Mouse (Mus musculus): ENCODE measurements at regions not wholly inside any gene's neighbourhood (a gene's known extent, or its start where the extent isn't known, plus 50 kb on each side); places are given as distances from the start of the nearest gene placed in this dataset.

DNA sequence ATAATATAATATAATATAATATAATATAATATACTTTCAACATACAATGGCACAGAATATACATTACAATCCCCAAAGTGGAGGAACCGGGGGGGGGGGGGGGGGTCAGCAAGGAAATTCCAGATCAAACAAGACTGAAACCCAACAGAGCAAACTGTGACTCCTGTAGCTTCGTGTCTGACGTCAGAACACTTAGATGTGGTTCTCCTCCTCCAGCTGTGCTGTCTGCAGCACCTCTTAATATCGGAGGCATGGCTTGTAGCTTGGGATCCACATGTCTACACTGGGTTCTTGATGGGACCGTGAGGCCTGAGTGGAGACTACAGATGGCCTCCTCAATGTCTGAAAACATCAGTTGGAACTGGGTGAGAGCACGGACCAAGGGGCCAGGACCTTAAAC, 390.3 kb upstream of the Tbx3 start:
- ATAC-seq (replicated peaks; ENCODE audit: poor library complexity), result no peak

DNA sequence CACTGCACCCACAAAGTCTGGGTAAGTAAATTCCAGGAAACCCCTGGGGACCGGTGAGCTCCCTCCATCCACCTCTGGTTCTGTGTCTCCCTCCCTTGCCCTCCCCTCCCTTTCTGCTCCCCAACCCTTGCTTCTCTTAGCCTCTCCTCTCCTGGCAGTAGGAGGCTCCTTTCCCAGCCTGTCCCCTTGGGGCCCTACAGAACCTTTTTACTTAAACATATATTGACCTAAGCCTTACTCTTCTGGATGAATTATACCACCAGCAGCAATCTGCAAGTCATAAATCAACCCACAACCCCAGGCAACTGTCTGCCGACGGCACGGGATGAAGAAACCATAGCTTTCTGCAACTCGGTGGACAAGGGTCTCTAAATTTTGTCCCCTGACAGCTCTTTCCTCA, 380.7 kb upstream of the Tbx3 start:
- ATAC-seq (replicated peaks; ENCODE audit: poor library complexity), result no peak

DNA sequence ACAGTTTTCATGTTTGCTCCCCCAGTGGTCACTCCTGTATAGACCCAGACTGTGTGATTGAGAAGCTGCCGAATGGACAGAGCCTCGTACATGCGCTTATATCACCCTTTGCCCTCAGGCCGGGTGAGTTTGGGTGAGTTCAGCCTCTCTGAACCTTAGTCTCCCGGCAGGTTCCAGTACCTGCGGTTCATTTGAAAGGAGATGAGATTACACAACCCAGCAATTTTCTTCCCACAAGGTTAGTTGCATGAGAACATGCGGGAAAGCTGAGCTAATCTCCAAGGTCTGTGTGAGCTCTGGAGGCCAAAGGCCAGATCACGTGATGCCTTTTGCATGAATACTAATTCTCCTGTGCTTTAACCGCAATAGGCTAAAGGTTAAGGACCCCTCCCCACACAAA, 378.1 kb upstream of the Tbx3 start:
- no peak for ATAC-seq (replicated peaks; ENCODE audit: poor library complexity)

DNA sequence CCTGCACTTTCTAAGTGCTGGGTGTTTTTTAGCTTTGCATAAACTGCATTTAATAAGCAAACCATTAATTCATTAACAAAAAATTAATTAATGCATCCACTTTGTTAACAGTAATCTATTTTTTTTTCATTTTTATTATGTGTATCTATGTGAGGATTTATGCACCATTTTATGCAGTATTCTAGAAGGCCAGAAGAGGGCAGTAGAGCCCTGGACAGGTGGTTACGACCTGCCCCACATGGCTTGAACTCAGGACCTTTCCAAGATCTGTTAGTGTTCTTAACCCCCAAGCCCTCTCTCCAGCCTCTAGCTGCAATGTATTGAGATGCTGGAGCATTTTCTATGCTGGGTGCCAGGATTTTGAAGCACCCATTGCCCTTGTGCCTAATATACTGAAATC, 377.6 kb upstream of the Tbx3 start:
- no peak for ATAC-seq (replicated peaks; ENCODE audit: poor library complexity)

DNA sequence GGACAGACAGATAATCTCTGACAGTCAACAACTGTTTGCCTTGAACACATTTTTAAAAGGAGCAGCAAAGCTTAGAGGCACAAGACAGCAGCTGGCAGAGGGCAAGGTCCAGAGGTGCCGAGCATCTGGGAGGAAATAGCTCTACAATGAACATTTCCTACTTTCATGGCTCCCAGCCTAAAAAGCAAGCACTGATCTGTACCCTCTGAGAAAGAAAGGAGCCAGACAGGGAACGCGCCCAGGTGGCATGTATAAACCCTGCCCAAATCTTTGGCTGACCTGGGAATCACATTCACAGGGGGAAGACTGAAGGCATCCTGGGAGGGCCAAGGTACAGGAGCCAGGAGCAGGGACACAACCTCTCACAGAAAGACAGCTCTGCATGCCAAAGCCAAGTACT, 371.2 kb upstream of the Tbx3 start:
- ATAC-seq (replicated peaks; ENCODE audit: poor library complexity), result no peak

DNA sequence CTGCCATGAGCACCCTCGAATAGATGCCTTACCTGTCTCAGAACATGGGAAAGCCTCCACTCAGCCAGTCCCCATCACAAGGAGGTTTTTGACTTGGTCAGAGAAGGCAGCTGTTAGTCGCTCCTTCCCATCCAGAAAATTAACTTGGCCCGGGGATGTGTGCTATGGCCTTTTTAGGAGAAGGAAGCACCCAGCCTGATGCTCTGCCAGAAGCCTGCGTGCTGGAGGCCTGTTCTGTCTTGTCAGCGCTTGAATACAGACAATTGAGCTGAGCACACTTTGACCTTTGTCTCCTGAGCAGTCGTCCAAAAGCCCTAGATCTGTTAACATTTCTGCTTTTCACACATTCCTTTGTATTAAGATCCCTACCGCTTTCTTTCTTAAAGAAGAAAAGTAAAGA, 370.4 kb upstream of the Tbx3 start:
- no peak for ATAC-seq (replicated peaks; ENCODE audit: poor library complexity)

DNA sequence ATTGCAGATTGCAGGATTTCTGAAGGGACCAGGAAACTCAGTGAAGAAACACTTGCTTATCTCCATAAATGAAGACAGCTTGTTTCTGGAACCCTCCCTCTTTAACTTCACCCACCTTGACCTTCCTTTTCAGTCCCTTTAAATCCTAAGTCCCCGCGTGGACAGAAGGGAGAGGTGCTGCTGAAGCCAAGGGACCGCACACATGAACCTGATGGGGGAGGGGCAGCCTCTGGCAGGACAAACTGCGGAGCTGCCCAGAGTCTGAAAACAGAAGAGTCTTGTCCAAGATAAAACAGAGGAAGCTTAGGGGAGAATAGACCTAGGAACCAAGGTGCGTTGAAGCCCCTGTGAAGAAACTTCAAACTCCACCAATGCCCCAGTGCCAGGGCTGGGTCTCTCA, 368.9 kb upstream of the Tbx3 start:
- ATAC-seq (replicated peaks; ENCODE audit: poor library complexity), result no peak

DNA sequence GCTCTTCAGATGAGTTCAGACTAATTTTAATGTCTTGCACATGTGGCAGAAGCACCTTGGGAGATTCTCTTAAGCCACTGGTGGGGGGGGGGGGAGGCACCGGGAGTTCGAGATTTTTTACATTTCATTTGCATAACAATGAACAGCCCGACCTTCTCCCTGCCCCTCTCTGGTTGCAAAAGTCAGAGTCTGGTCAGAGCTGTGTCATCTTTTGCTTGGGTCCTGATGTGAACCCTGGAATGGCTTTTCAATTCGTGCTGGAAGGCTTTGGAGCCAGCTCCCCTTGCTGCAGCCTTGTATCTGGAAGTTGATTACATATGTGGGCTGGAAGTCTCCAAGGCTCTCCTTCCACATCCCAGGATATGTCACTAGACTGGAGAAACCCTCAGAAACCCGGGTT, 365.7 kb upstream of the Tbx3 start:
- no peak for ATAC-seq (replicated peaks; ENCODE audit: poor library complexity)

DNA sequence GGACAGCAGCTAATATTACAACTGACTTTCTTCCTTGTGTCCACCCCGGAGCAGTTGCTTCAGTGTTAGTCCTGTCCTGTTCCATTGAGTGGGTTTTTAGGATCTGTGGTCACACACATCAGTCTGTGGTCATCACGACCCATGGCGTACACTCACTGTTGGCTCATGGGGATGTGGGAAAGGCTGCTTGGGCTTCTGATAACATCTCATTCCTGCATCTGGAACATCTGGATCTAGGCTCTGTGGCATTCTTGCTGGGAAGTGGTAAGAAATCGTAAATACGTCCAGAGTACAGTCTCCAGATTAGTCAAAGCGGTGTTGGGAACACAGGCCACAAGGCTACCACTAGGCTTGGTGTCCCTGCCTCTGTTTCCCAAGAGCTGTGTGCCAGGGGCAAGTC, 362.7 kb upstream of the Tbx3 start:
- ATAC-seq (replicated peaks; ENCODE audit: poor library complexity), result no peak

DNA sequence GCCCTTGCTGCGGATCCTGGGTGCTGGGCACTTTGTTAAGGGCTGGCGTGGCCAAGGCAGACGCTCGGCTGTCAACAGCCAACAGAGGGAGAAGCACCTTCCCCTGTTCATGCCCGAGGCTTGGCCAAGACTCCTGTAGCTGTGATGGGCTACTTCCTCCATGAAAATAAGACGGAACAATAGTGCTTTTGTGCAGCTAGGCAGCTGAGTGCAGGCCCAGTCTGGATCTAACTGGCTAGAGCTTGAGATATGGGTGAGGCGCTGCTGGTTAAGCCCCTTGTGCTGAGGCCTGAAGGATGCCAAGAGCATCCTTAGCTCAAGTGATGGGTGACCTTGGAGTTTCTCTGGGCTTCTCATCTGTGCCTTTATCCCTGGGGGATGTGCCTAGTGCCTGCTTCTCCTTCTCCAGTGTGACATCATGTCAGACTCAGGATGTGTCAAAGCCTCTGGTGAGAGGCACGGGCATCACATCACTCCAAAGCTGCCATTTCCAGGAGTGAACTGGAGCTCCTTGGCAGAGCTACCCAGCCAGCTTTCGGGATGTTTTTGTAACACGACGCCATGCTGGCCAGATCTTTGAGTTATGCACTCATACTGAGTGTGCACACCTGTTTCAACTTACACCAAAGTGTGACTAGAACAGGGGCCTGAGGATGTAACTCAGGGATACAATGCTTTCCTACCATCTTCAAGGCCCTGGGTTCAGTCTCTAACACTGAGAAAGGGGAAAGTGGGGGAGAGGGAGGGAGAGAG, 360.1 kb upstream of the Tbx3 start:
- ATAC-seq (replicated peaks; ENCODE audit: poor library complexity), result no peak

DNA sequence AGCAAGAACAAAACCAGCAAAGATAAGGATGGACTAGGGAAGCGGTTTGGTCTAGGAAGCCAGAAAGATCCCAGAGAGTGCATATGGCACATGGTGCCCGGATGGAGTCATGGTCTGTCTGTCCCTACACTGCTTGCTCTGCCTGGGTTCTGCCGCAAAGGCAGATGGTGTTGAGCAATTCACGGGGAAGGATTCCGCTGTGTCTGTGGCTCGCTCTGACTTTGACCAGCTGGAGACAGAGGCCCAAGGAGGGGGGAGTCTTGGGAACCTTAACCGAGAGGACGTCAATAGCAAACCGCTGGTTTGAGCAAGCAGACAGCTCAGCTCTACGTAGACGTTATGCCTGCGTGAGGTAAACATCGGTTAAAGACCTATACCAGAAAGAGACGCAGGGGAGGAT, 357.7 kb upstream of the Tbx3 start:
- peak; percentile 44 for ATAC-seq (replicated peaks; ENCODE audit: poor library complexity)

DNA sequence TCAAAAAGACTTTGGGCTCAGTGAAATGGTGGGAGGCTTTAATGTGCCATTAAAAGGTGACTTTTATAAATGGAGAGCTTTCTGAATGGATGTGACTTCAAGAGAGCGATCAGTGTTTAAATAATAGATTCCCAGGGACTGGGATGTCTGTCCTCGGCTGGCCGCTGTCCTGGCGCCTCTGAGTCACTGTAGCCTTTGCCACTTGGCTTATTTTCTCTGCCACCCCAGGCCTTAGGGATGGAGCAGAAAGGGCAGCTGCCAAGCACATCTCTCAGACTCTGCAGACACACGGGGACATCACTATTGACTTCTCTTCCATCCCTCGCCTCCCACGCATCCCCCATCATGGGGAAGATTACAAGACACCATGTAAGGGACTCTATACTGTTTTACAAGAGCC, 355.3 kb upstream of the Tbx3 start:
- ATAC-seq (replicated peaks; ENCODE audit: poor library complexity), result no peak

DNA sequence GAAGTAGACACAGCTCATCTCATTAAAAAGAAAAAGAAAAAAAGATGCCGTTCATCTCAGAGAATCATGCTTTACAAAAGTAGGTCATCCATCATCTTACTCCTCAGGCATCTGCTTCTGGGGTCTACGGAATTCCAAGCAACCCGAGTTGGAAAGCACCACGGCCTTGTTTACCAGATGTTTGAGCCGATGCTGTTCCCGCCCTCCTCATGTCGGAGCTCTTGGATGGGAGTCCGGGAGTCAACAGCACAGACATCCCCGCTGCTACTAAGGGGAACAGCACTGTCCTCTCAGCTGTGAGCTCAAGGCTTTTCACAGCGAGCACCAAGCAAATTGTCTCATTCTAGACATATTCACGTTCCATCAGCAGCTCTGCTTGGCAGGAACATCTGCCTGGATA, 352.9 kb upstream of the Tbx3 start:
- ATAC-seq (replicated peaks; ENCODE audit: poor library complexity), result no peak

DNA sequence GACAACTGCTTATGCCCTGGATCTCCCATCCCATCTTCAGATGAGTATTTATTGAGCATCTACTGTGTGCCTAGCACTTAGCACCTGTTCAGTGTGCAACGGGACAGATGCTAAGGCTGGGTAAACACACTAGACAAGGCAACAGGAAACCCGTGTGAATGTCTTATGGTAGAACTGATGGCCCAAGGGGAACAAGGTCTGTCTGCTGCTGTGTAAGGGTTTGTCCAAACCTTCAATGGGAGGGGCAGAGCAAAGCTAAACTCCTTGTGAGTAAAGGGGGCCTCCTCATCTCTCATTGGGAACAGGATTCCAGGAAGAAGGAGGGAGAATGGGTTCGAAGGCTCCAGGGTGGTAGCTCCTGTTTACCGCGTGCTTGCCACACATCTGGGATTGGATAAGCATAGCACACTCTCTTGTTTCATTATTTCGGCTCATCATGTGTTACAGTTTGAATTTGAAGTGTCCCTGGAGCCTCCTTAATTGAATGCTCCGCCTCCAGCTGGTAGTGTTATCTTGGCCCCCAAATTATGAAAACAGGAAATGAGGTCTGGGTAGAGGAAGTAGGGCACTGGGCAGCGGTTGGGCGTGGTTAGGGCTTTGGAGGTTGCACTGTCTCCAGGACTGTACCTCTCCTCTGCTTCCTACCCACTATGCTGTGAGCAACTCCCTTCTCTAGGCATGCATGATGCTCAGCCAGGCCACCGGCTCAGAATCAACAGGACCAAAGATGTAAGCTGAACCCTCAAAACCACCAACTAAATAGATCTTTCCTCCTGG, 348.9 kb upstream of the Tbx3 start:
- peak; percentile 97 for ATAC-seq (replicated peaks; ENCODE audit: poor library complexity)

DNA sequence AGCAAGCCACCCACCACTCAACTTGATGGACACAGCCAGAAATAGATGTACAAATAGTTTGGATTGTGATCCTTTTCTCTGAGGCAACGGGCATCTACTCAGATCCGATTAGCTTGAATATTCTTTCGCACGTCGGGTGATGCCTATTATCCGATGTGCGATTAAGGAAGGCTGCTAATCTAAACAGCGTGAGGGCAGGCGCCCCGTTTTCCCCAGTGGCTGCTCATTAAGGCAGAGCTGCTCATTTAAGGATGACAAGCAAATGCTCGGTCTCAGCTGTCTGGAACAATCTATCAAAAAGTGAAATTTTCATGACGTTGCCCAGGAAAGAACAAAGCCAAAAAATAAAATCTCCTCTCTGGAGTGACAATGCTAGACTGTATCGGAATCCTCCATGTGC, 348.1 kb upstream of the Tbx3 start:
- ATAC-seq (replicated peaks; ENCODE audit: poor library complexity), result no peak

DNA sequence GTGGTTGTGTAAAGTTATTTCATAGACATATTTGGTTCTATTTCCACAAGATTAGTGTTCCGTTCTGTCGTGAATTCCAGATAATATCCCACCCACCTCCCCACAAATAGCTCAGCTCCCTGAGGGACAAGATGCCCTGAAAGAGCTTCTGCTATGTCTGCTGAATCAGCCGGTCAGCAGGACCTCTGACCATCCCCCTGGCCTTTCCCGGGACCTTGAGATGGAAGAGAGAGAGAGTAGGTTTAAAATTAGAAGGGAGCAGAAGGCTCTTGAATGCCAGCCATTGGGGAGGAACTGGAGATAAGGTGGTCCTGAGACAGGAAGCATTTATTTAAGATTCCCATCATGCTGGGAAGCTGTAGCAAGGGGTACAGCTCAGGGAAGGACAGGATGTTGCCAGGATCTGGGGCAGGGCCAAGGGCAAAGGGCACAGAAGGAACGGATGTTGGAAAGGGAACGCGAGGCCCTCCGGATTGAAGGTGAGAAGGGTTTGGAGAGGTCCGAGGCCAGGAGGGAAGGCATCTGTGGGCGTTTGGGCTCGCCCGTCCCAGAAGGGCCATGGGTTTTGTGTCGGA, 344.7 kb upstream of the Tbx3 start:
- no peak for ATAC-seq (replicated peaks; ENCODE audit: poor library complexity)

DNA sequence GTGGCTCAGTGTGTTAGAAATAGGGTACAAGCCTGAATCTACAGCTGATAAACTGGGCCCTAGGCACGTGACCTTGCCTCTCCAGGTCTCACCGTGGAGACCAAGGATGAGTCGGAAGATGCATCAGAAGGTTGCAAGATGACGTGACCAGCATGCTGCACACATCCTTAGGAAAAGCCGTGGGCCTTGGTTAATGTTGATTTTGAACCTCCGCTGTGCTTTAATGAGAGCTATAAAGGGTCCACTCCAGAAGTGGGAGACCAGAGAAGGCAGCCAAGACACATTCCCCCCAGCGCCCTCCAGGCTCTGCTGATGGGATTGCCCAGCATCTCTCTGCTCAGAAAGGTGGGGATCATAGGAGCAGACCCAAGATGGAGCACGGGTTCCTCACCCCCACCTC, 343.6 kb upstream of the Tbx3 start:
- ATAC-seq (replicated peaks; ENCODE audit: poor library complexity), result no peak

DNA sequence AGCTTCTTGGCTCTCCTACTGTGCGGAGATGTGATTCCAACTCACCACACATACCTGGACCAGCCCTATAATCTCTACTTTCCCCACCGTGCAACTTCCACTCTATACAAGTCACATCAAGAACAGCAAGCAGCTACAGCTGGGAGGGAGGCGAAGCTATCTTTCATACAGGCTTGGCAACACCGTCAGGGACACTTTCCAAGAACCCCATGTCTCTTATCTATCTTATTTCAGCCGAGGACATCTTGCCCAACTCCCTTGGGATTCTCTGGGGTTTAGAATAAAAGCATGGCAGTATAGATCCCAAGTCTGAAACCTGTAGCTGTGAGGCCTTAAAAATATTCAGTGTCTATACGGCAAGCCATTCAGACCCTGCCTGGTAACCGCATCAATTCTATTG, 341.5 kb upstream of the Tbx3 start:
- ATAC-seq (replicated peaks; ENCODE audit: poor library complexity), result no peak

DNA sequence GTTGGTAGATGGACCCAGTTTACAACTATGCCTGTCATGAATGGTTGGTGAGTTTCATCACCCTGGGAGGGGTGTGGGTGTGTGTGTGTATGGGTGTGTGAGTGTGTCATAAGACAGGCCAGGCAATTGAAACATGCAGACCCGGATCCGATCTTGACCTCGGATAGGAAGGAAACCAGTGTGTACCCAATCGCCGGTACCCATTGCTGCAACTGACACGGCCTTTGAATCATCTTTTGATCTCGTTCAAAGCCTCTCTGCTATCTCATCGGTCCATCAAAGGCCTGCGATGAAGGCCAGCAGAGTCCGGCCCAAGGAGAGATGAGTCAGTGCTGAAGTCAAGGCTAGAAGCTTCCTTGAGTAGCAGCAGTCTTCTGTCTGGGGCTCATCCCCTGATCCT, 341.1 kb upstream of the Tbx3 start:
- ATAC-seq (replicated peaks; ENCODE audit: poor library complexity), result peak; percentile 47

DNA sequence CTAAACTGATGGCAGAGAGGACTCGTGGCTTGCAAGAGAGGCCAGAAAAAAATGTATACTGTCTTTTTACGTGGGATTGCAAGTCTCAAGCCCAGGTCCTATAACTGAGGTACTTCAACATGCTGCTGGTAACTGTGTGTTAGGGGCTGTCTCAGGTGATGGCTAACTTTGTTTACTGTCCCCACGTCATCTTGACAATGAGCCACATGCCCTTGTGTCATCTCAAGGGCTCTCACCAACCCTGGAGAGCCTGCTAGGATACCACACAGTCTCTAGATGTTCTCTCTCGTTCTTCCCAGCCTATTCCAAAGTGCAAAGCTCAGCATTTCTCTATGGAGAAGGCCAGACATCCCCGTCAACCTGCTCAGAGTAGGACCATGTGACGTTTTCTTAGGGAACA, 340.6 kb upstream of the Tbx3 start:
- no peak for ATAC-seq (replicated peaks; ENCODE audit: poor library complexity)

DNA sequence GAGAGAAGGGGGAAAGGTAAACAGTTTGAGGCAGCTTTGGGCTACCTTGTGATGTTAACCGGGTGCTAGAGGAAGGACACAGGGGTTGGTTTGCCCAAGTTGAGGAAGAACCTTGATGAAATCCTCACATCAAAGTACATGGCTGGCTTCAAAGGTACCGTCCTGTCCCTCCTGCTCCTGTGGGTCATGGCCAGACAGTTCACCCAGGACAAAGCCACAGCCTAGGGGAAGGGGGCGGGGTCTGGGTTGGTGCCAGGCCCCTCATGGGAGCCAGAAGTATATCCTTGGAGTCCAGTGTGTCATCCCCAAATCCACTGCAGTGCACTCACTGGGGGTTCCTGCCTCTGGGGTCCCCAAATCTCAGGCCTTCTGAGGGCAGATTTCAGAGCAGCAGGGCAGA, 339.0 kb upstream of the Tbx3 start:
- ATAC-seq (replicated peaks; ENCODE audit: poor library complexity), result no peak

DNA sequence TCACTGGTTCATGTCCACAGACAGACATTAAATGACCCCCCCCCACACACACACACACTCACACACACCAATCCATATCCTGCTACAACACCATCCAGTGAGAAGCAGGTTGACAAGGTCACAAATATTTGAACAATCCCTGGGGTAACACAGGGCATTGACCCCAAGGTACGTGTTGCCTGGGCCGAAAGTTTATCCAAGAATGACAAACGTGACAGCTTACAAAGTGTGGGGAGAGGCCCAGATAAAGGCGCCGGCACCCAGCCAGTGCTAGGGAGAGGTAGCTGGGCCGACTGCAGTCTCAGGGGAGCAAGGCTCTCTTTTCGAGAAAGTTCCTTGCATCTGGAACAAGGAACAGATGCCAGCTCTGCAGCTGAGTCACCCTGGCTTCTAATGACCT, 337.8 kb upstream of the Tbx3 start:
- no peak for ATAC-seq (replicated peaks; ENCODE audit: poor library complexity)
